Mouse (Mus musculus): ENCODE data around the gene Ffar3.
"Not testable (repeated sequence)": the region's sequence is repeated elsewhere in the genome, so short reads cannot be mapped to it uniquely, and the experiment has no call there.

Ffar3 gene

DNA sequence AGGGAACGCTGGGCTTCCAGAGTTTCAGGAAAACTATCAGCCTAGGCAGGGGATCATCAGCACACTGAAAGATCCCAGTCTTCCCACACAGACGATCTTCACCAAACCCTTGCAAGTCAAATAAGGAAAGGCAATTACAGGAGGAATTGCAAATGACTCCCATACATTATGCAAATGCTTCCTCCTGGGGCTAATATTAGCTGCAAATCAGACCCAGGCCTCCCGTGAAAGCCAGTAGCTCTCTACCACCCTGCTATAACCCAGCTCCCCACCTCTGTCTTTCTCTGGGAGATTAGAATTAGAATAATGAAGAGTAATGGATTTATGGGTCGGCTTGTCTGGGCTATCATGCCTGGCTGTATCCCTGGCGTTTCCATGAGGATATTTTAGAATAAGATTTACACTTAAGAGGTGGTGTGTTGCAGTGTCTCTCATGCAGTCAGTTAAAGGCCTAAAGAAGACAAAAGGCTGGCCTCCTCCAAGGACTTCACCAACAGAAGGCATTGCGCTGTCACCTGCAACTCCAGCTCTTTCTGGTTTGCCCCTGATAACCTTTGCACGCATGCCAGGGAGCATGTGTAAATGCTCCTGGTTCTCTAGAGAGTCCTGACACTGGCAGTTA, 11.2 kb downstream of the Ffar3 start:
- no peak for DNase-seq (ENCODE audit: extremely low read depth, low read depth, low spot score)

DNA sequence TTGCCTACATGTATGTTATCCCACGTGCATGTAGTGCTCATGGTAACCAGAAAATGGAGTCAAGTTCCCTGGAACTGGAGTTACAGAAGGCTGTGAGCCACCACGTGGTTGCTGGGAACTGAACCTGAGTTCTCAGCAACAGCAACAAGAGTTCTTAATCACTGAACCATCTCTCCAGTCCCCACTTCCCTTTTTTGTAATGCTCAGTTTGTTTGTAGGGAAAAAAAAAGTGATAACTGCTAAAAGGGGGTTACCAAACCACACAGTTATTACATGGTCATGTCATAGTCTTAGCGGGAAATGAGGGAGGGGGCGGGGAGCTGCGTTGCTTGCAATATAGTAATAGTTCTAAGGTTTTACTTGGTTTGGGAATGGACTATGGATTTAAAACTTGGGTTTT, 13.9 kb downstream of the Ffar3 start:
- DNase-seq (ENCODE audit: extremely low read depth, low read depth, low spot score) = no peak

GRCm38 (mm10) chr7:30841379-30841778, 14.6 kb downstream of the Ffar3 start:
- no peak for DNase-seq (ENCODE audit: extremely low read depth, low read depth, low spot score)

DNA sequence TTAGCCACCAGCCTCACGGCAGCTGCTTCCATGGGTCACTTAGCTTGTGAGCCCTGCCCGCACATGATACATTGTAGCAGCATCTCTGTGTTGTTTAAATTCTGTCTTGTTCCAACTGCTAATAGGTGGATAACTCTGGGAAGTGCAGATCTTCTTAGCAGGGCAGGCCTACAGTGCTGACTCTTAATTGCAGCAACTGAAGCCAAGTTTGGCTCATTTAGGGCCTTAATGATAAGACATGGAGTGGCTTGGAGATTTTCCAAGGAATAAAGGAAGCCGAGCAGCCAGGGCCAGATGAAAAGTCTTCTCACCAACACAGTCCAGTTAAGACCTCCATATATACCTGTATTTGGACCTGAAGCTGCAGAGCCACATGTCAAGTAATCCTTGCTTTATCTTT, 15.7 kb downstream of the Ffar3 start:
- DNase-seq (ENCODE audit: extremely low read depth, low read depth, low spot score) = no peak

GRCm38 (mm10) chr7:30837277-30837676, 18.7 kb downstream of the Ffar3 start:
- DNase-seq (ENCODE audit: extremely low read depth, low read depth, low spot score) = no peak

DNA sequence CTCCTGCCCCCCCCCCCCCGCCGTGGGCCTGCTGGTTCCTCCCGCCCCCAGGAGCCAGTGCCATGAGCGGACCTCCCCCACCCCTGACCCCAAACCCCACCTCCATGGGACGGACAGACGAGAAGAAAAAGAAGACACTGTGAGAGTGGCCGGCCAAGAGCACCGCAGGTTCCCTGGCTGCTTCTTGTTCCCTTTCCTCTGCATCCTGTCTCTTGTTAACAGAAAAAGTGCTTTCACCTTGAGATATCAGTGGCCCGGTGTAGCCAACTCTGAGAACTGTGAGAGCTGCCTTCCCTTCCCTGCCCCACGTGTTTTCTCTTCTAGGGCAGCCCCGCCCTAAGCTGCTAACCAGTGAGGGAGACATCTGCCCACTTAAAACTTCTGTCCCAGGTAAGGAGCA, 23.3 kb downstream of the Ffar3 start:
- not testable (repeated sequence) for DNase-seq (ENCODE audit: extremely low read depth, low read depth, low spot score)

DNA sequence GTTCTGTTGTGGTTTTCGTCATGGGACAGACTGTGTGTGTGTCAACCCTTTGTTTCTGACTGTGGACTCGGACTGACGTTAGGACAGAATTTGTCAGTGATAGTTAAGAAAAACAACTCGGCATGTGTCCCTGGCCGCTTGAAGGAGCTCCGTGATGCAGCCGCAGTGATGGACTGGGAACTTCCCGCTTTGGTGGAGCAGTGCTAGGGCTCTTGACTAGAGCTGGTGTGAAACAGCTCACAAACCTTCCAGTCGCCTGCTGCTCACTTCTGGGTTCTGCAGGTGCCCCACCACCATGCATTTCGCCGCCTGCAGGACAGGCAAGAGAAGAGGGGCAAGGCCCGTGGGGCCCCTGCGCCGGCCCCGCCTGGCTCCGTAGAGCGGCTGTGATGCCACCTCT, 23.7 kb downstream of the Ffar3 start:
- DNase-seq (ENCODE audit: extremely low read depth, low read depth, low spot score) = no peak

DNA sequence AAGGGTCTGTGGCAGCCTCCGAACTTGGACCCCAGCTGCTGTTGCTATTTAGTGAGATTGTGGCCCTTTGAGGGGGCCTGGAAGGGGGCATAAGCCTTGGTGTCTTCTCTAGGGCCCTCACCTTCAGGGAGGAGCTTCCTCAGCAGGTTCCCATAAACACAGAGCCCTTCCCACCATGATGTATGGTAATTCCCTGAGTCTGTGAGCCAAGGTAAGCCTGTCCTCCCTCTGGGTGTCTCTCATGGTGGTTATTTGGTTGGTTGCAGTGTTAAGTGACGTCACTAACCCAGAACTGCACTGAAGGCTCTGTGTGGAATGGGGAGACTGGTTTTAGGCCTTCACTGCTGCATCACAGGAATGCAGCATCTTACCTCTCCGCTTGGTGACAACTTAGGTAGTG, 26.6 kb downstream of the Ffar3 start:
- no peak for DNase-seq (ENCODE audit: extremely low read depth, low read depth, low spot score)

- not testable (repeated sequence) for DNase-seq (ENCODE audit: extremely low read depth, low read depth, low spot score)
These were observed 27.1 kb downstream of the Ffar3 start for GRCm38 (mm10) chr7:30828871-30829270.

- no peak for DNase-seq (ENCODE audit: extremely low read depth, low read depth, low spot score)
These were observed 29.3 kb downstream of the Ffar3 start for GRCm38 (mm10) chr7:30826660-30827059.

DNA sequence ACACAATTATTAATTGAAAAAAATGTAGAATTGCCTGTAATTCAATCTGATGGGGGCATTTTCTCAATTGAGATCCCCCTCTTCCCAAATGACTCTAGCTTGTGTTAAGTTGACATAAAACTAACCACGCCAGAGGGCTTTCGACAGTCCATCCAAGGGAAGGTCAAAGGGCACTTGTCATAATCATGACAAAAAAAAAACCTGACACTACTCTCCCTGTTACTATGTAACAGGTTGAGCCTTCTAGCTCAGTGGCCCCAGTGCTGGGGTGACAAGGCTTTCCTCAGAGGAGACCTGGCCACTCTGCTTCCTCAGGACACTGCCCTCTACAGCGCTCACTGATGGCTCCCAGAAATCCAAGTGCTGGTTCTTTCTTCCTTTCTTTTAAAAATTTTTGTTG, 31.7 kb downstream of the Ffar3 start:
- no peak for DNase-seq (ENCODE audit: extremely low read depth, low read depth, low spot score)

GRCm38 (mm10) chr7:30823675-30824074, 32.3 kb downstream of the Ffar3 start, which contains the start of gene Ffar2:
TSS of gene Ffar2 (minus strand) at chr7:30823775.
- no peak for DNase-seq (ENCODE audit: extremely low read depth, low read depth, low spot score)

- DNase-seq (ENCODE audit: extremely low read depth, low read depth, low spot score) = no peak
These were observed 34.4 kb downstream of the Ffar3 start for GRCm38 (mm10) chr7:30821532-30821931.

- DNase-seq (ENCODE audit: extremely low read depth, low read depth, low spot score) = no peak
These were observed 35.0 kb downstream of the Ffar3 start for GRCm38 (mm10) chr7:30820854-30821445.

GRCm38 (mm10) chr7:30820131-30820530, 35.8 kb downstream of the Ffar3 start:
- DNase-seq (ENCODE audit: extremely low read depth, low read depth, low spot score) = no peak

GRCm38 (mm10) chr7:30812291-30812807, 43.6 kb downstream of the Ffar3 start:
- no peak for DNase-seq (ENCODE audit: extremely low read depth, low read depth, low spot score)

GRCm38 (mm10) chr7:30811757-30812290, 44.2 kb downstream of the Ffar3 start:
- DNase-seq (ENCODE audit: extremely low read depth, low read depth, low spot score) = no peak

DNA sequence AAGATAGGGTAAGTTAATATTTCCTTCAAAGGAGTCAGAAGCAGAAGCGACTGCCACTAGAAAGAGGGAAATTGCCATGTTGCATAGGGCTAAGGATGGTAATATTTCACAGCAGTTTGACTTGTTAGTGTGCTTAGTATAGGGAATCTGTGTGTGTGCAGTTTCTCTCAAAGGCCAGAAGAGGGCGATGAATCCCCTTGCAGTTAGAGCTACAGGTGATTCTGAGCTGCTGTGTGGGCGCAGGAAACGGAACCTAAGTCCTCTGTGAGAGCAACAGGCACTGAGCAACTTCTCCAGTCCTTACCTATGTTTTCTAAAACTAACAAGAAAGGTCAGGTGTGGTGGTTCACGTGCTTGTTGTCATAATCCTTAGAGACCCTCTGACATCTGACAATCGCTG, 45.7 kb downstream of the Ffar3 start:
- no peak for DNase-seq (ENCODE audit: extremely low read depth, low read depth, low spot score)

DNA sequence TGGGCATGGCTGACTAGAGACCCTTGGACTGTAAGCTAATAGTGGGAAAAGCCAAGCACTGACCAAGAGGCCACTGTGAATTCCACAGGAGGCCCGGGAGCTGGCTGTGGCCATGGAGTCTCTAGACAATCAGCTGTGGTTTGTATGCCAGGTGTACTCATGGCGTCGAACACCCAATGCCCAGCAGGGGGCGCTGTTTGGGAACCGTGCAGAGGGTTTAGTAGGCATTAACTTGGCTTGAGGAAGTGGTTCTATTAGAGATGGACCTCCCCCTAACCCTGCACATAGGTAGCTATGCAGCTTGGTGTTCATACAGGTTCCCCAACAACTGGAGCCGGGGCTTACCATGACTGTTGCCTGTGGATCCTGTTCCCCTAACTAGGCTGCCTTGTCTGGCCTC, 50.1 kb downstream of the Ffar3 start:
- DNase-seq (ENCODE audit: extremely low read depth, low read depth, low spot score) = no peak
